Mouse (Mus musculus): ENCODE measurements around the gene Slc29a2.

GRCm38 (mm10) chr19:5071077-5071476, 47.4 kb downstream of the Slc29a2 start:
- no peak for TF ChIP-seq USF1 (IDR thresholded peaks at IDR 0.05; ENCODE audit: low read depth)
- no peak for TF ChIP-seq CTCF (IDR thresholded peaks at IDR 0.05; ENCODE audit: control insufficient read depth, insufficient read depth, insufficient read length)
- no peak for TF ChIP-seq MAX (IDR thresholded peaks at IDR 0.05)
- no peak for TF ChIP-seq CEBPB (IDR thresholded peaks at IDR 0.05; ENCODE audit: low read depth)
- no peak for TF ChIP-seq FOSL1 (IDR thresholded peaks at IDR 0.05; ENCODE audit: insufficient read depth, low read length, poor library complexity, severe bottlenecking)
- no peak for TF ChIP-seq MYOD1 (IDR thresholded peaks at IDR 0.05; ENCODE audit: control insufficient read depth, insufficient read length, low read depth)
- TF ChIP-seq MYOG (IDR thresholded peaks at IDR 0.05; ENCODE audit: control insufficient read depth, extremely low read depth, insufficient read length): no peak

Measured in C2C12 (cell line).